Mouse (Mus musculus) testis, adult 2 months (tissue): ENCODE results near the gene Arl15.

Experiments used
- CTCF ChIP-seq: fragments of 200-500 bp; IDR thresholded peaks from 2 replicates; pipeline ENCODE4 v1.5.1; 2012; ENCODE audit warnings: low read depth, mild to moderate bottlenecking, inconsistent platforms, low read length, moderate library complexity; ENCODE audit not compliant: control insufficient read depth, insufficient read depth, insufficient replicate concordance
- POLR2A ChIP-seq: fragments of 200-500 bp; IDR thresholded peaks from 2 replicates; pipeline ENCODE4 v1.6.1; 2012; ENCODE audit warnings: low read depth, mild to moderate bottlenecking, inconsistent platforms, low read length, moderate library complexity; ENCODE audit not compliant: control insufficient read depth

- TF ChIP-seq CTCF (no peak), POLR2A (no peak)
Measured at GRCm38 (mm10) chr13:113888126-113888525, 93.8 kb downstream of the Arl15 start.
